8 mouse cellular contexts compared by ENCODE assay signal in the genomic region with DNA sequence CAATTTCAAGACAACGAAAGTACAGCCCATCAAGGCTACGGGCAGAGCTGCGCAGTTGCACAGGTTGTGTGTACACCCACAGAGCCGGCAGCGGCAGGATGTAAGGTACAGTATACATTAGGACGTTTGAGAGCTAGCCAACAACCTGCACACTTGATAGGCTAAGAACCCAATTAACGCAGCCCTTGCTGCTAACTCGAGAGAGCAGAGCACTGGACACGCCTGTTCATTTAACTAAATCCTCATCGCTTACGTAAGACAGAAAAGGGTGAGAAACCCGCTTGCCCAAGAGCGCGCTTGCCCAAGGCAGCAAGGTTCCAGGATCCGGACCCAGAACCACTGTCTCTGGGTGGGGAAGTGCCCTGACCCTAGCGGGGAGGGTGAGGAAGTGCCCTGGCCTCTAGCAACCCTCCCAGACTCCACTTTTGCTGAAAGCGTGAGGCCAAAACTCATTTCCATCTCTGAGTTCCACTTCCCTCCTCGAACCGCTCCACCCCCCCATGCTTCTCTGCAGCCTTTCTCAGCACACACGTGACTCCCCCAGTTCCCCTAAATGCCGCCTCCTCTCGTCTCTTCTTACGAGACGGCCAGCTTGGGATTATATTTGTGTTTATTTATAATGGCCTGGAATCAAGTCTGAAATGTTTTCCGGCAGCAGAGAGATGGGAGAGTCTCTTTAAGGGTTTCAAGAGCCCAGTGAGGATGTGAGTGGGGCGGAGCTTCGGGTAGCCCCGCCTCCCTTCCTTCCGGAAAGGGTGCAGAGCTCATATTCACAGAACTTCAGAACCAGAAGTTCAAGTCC. TPM values are rescaled to one million over a fixed set of nuclear protein-coding genes. Genes with fewer than 3 reads are reported as not detected.
DNase-seq lines count a peak whose midpoint lies in the region; ATAC-seq and TF ChIP-seq lines count a peak whose summit lies in the region.

No protein-coding gene starts in this region.

- peak; percentile 81 for ATAC-seq in activated CD4-positive, CD25-positive, alpha-beta regulatory T cell, adult 4 months
- peak; percentile 77 for ATAC-seq in hindbrain, postnatal 0 days

- TF ChIP-seq CTCF in hindbrain, postnatal 0 days (IDR thresholded peaks at IDR 0.05; ENCODE audit: low read depth), result peak; percentile 21; the same call in 1 of the 2 replicates

- H3K27me3 ChIP-seq in hindbrain, postnatal 0 days (ENCODE audit: insufficient read depth, low read length), result no peaks in the 10 kb centered on the region

- peak overlapping the region; percentile 88 for H3K4me2 ChIP-seq in hindbrain, postnatal 0 days (ENCODE audit: low read depth, low read length)

- H3K9ac ChIP-seq in hindbrain, postnatal 0 days (replicated peaks; ENCODE audit: low read length), result peak overlapping the region; percentile 51

- no peaks in the 10 kb centered on the region for H3K36me3 ChIP-seq in hindbrain, postnatal 0 days (ENCODE audit: insufficient read depth, low read length)

- peak overlapping the region; percentile 43 for H3K4me3 ChIP-seq in hindbrain, postnatal 0 days (ENCODE audit: low read length)

- no peaks in the 10 kb centered on the region for H3K9me3 ChIP-seq in hindbrain, postnatal 0 days (ENCODE audit: low read length)

- H3K27ac ChIP-seq in hindbrain, postnatal 0 days, result peak overlapping the region; percentile 72; the same call in 1 of the 2 replicates

- no peaks in the 10 kb centered on the region for H3K4me1 ChIP-seq in hindbrain, postnatal 0 days (ENCODE audit: insufficient read depth, low read length)

- WGBS in hindbrain, postnatal 0 days, result 4% methylated on average over 29 of the region's 29 CpGs

- DNase-seq in embryo, embryonic 10 days (ENCODE audit: low spot score), result peak; percentile 79
- DNase-seq in gastrocnemius, adult 8-10 months (ENCODE audit: low spot score in 2 of 2), result peak; percentile 89 to 90
- peak; percentile 74 for DNase-seq in hindbrain, postnatal 0 days (ENCODE audit: low spot score)
- peak; percentile 73 to 78 for DNase-seq in left cerebral cortex, adult 18-20 months (ENCODE audit: low spot score in 2 of 2)
- DNase-seq in lung, postnatal 4 days, result peak; percentile 91 to 93
- peak; percentile 75 for DNase-seq in retina, postnatal 1 day
- DNase-seq in thymus, postnatal 4 days, result peak; percentile 93

RNA-seq across cellular contexts. Expression of a gene that starts 6.9 kb away (rescaled TPM):
- 100 to 1,000 TPM; 146 to 155 TPM for polyA plus RNA-seq in activated CD4-positive, CD25-positive, alpha-beta regulatory T cell, adult 4 months (2017; shearing (Covaris generic))
- total RNA-seq in gastrocnemius, adult 8-10 months (2022), result 10 to 100 TPM; 10.6 to 16.5 (median 14.9) TPM
- 35.7 and 39.2 TPM in 2 replicates for total RNA-seq in hindbrain, postnatal 0 days (2014; rRNA removed)
- 60.0 and 60.1 TPM in 2 replicates for polyA plus RNA-seq in hindbrain, postnatal 0 days (2015; fragmentation: Nextera tagmentation; extraction: Ambion mirVana)
- total RNA-seq in left cerebral cortex, adult 18-20 months (2021), result 10 to 100 TPM; 60.8 to 62.7 TPM

Comparison
In these comparisons a context has a peak if more than half of its experiments do, and no peak if none do; other contexts are left out.
1. Peak in every context shown above with its lines: DNase-seq, ATAC-seq, H3K4me3 ChIP-seq and H3K27ac ChIP-seq.